Mouse (Mus musculus): ENCODE results near the gene Lrp1. TPM values are rescaled to one million over a fixed set of nuclear protein-coding genes. Genes with fewer than 3 reads are reported as not detected.

Lrp1 gene
- total RNA-seq, 2 experiments from 2014 or later, result 40.8 to 43.4 TPM

GRCm38 (mm10) chr10:127616261-127616679 lies 4.7 kb downstream of the Lrp1 start:
- no peak for DNase-seq (ENCODE audit: low spot score)

DNA sequence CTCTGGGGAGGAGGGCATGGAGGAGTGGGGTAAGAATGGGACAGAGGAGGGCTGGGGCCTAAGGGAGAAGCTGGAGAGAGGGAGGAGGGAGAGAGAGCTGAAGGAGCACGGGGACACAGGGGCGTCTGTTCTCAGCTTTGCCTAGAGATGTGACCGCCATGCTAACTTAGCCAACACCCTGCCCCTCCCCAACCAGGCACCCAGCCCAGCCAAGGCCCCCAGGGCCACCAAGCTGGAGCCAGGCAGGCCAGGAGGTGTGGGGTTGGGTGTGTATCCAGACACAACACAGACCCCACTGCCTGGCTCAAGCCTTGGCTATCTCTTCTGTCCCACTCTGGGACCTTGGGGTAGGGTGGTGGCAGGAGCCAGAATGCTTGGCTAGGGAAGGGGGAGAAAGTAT lies 5.4 kb downstream of the Lrp1 start:
- DNase-seq (ENCODE audit: low spot score), result peak; percentile 63

- no peak for DNase-seq (ENCODE audit: low spot score)
These were observed 5.9 kb downstream of the Lrp1 start for GRCm38 (mm10) chr10:127615034-127615374.

- peak; percentile 38 for DNase-seq (ENCODE audit: low spot score)
These were observed 6.5 kb downstream of the Lrp1 start for GRCm38 (mm10) chr10:127614236-127615033.

GRCm38 (mm10) chr10:127612079-127612775 lies 8.7 kb downstream of the Lrp1 start:
- no peak for DNase-seq (ENCODE audit: low spot score)

GRCm38 (mm10) chr10:127610066-127610415 lies 10.9 kb downstream of the Lrp1 start:
- no peak for DNase-seq (ENCODE audit: low spot score)

GRCm38 (mm10) chr10:127609415-127610065 lies 11.4 kb downstream of the Lrp1 start:
- peak; percentile 52 for DNase-seq (ENCODE audit: low spot score)

GRCm38 (mm10) chr10:127607059-127607458 lies 13.9 kb downstream of the Lrp1 start:
- DNase-seq (ENCODE audit: low spot score), result no peak

- DNase-seq (ENCODE audit: low spot score), result no peak
These were observed 15.2 kb downstream of the Lrp1 start for GRCm38 (mm10) chr10:127605756-127606155.

- no peak for DNase-seq (ENCODE audit: low spot score)
These were observed 15.7 kb downstream of the Lrp1 start for GRCm38 (mm10) chr10:127605251-127605547.

- peak; percentile 55 for DNase-seq (ENCODE audit: low spot score)
These were observed 16.3 kb downstream of the Lrp1 start for GRCm38 (mm10) chr10:127604465-127605250.

- no peak for DNase-seq (ENCODE audit: low spot score)
These were observed 17.2 kb downstream of the Lrp1 start for GRCm38 (mm10) chr10:127603437-127604371.

GRCm38 (mm10) chr10:127602194-127602593 lies 18.8 kb downstream of the Lrp1 start:
- no peak for DNase-seq (ENCODE audit: low spot score)

- peak; percentile 82 for DNase-seq (ENCODE audit: low spot score)
These were observed 21.0 kb downstream of the Lrp1 start for GRCm38 (mm10) chr10:127599779-127600541.

GRCm38 (mm10) chr10:127599252-127599651 lies 21.7 kb downstream of the Lrp1 start:
- DNase-seq (ENCODE audit: low spot score), result no peak

DNA sequence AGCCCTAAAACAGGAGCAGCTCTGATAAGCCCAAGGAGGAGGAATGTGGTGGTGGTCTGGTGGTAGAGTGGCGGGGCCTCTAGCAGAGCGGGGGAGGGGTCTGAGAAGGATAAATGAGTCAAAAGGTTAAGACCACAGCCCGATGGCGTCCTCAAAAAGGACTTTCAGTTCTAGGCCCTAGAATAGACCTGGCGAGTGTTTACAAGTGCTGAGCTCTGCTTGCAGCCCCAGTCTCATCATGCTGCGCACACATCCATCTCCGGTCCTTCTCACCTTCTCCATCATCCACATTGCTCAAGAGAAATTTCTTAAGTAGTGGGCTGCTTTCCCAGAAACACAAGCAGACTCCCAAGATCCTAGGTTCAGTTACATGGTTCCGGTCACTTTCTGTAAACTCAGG lies 22.3 kb downstream of the Lrp1 start:
- DNase-seq (ENCODE audit: low spot score), result no peak

GRCm38 (mm10) chr10:127597311-127597901 lies 23.5 kb downstream of the Lrp1 start:
- peak; percentile 32 for DNase-seq (ENCODE audit: low spot score)

- peak; percentile 69 for DNase-seq (ENCODE audit: low spot score)
These were observed 24.5 kb downstream of the Lrp1 start for GRCm38 (mm10) chr10:127596321-127596941.

All from gastrocnemius, adult 18-20 months (tissue).